Mouse (Mus musculus): Measurements from ENCODE around the gene Klf4.

DNA sequence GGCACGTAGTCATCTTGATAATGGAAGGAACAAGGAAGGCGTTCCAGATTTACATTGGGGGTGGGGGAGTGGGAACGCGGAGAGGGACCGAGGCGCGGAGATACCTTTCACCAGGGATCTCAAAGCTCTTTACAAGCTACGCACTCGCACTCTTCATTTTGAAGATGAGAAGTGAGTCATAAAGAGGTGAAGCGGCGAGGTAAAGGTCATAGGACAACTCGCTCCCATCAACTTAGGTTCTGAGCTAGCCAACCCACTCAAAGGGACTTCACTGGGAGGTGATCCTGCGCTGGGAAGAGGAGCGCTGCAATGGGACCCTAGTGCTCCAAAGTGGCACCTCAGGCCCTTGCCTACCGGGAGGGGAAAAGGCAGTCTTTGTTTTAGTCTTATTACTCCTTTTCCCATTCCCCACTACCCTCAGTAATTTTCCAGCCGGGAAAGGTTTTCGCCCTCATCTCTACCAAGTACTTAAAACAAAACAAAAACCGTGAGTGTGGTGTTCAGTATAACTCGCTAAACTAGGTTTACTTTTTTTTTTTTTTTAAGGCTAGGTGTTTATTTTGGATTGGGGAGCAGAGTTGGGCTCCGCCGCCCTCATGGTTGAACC lies 1.0 kb upstream of the Klf4 start:
- no peak for TF ChIP-seq CTCF (IDR thresholded peaks at IDR 0.05; ENCODE audit: extremely low read depth, insufficient read depth, low read length)
- TF ChIP-seq POLR2A (IDR thresholded peaks at IDR 0.05; ENCODE audit: extremely low read depth, insufficient read depth, low read length) = no peak
